Mouse (Mus musculus): ENCODE measurements around the gene Hoxb8.
A peak's percentile ranks its signal among the peaks of the same experiment; 100 is the strongest.

The Hoxb8 gene

GRCm38 (mm10) chr11:96297968-96298635 lies 16.4 kb downstream of the Hoxb8 start:
- H3K36me3 ChIP-seq (ENCODE audit: control insufficient read depth, insufficient read depth, low read length, poor library complexity, severe bottlenecking) = no peaks in the 10 kb centered on the region
- no peak for DNase-seq (ENCODE audit: low read depth, low spot score)
- H3K27me3 ChIP-seq (ENCODE audit: control insufficient read depth, insufficient read depth, low read length, poor library complexity, severe bottlenecking) = peaks cover 5% of the 10 kb centered on the region; the same call in 1 of the 2 replicates

- Histone ChIP-seq H3K27me3 (ENCODE audit: control insufficient read depth, insufficient read depth, low read length, poor library complexity, severe bottlenecking) (peaks cover 2% of the 10 kb centered on the region; the same call in 1 of the 2 replicates), H3K36me3 (ENCODE audit: control insufficient read depth, insufficient read depth, low read length, poor library complexity, severe bottlenecking) (no peaks in the 10 kb centered on the region)
- no peak for DNase-seq (ENCODE audit: low read depth, low spot score)
These were observed 17.4 kb downstream of the Hoxb8 start for GRCm38 (mm10) chr11:96298895-96299667.

DNA sequence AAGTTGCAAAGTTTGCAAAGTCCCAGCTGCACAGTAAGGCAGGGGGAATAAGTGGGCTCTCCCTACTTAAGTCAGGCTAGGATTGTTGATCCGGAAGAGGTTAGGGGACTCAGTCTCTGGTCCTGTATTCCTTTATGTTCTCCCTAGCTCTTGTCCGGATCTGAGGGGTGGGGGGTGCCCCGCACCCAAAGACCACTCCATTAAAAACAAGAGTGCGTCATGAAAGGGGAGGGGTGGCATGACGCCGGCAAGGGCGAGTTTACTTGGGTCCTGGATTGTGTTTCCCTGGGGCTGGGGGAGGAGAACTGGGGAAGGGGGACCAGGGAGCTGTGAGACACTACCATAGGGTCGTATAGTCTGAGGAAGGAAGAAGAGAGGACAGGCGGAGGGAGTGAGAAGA lies 18.1 kb downstream of the Hoxb8 start:
- Histone ChIP-seq H3K27me3 (ENCODE audit: control insufficient read depth, insufficient read depth, low read length, poor library complexity, severe bottlenecking) (peaks cover 2% of the 10 kb centered on the region; the same call in 1 of the 2 replicates), H3K36me3 (ENCODE audit: control insufficient read depth, insufficient read depth, low read length, poor library complexity, severe bottlenecking) (no peaks in the 10 kb centered on the region)
- DNase-seq (ENCODE audit: low read depth, low spot score) = no peak

DNA sequence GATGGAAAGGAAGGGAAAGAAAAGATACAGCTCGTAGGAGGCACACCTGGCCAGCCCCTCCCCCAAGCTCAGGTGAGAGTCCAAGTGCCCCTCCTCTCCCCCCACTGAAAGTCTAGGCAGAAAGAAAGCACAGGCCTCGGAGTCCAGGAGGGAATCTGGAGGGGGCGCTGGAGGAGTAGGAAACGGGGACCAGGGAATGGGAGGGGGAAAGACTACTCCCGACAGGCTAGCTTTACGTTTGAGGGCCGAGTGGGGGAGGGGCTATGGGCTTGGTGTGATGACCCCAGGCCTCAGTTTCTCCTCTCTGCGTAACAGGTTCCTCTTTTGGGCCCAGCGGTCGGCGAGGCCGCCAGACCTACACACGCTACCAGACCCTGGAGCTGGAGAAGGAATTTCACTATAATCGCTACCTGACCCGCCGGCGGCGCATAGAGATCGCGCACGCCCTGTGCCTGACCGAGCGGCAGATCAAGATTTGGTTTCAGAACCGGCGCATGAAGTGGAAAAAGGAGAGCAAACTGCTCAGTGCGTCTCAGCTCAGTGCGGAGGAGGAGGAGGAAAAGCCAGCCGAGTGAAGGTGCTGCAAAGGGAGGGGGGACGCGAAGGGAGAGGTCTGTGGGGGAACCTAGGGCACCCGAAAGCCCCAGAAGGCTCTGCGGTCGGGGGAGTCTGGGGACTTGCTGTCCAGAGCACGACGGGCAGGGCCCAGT lies 18.8 kb downstream of the Hoxb8 start:
- H3K36me3 ChIP-seq (ENCODE audit: control insufficient read depth, insufficient read depth, low read length, poor library complexity, severe bottlenecking) = no peaks in the 10 kb centered on the region
- H3K27me3 ChIP-seq (ENCODE audit: control insufficient read depth, insufficient read depth, low read length, poor library complexity, severe bottlenecking) = peaks cover 2% of the 10 kb centered on the region; the same call in 1 of the 2 replicates
- no peak for DNase-seq (ENCODE audit: low read depth, low spot score)

- no peak for DNase-seq (ENCODE audit: low read depth, low spot score)
- no peaks in the 10 kb centered on the region for H3K36me3 ChIP-seq (ENCODE audit: control insufficient read depth, insufficient read depth, low read length, poor library complexity, severe bottlenecking)
- H3K27me3 ChIP-seq (ENCODE audit: control insufficient read depth, insufficient read depth, low read length, poor library complexity, severe bottlenecking) = peaks cover 2% of the 10 kb centered on the region; the same call in 1 of the 2 replicates
These were observed 19.3 kb downstream of the Hoxb8 start for GRCm38 (mm10) chr11:96301064-96301431.

DNA sequence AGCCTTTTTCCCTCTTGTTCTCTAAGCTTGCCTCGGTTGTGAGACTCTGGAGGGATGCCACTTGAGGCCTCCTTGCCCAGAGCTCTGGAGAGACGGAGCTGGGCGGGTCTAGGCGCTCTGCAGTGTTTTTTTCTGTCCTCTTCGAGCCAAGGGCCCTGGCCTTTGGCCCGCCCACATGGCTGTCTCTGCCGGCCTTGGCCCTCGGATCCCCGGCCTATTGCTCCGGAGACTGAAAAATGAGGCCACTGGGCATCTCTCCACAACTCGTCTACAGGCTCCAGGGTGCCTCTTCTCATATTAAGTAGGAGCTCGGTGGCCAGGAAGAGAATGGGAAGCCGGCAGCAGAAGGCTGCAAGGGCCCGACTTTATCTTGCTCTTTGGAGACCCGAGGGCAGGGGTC lies 20.1 kb downstream of the Hoxb8 start:
- Histone ChIP-seq H3K27me3 (ENCODE audit: control insufficient read depth, insufficient read depth, low read length, poor library complexity, severe bottlenecking) (peaks cover 2% of the 10 kb centered on the region; the same call in 1 of the 2 replicates), H3K36me3 (ENCODE audit: control insufficient read depth, insufficient read depth, low read length, poor library complexity, severe bottlenecking) (no peaks in the 10 kb centered on the region)
- no peak for DNase-seq (ENCODE audit: low read depth, low spot score)

- H3K36me3 ChIP-seq (ENCODE audit: control insufficient read depth, insufficient read depth, low read length, poor library complexity, severe bottlenecking) = no peaks in the 10 kb centered on the region
- H3K27me3 ChIP-seq (ENCODE audit: control insufficient read depth, insufficient read depth, low read length, poor library complexity, severe bottlenecking) = peaks cover 2% of the 10 kb centered on the region; the same call in 1 of the 2 replicates
- no peak for DNase-seq (ENCODE audit: low read depth, low spot score)
These were observed 20.9 kb downstream of the Hoxb8 start for GRCm38 (mm10) chr11:96302381-96303150.

GRCm38 (mm10) chr11:96303151-96304099 lies 21.7 kb downstream of the Hoxb8 start, which contains the start of gene Hoxb5:
Gene Hoxb5 (plus strand): TSS chr11:96303336.
- peak; percentile 71 for DNase-seq (ENCODE audit: low read depth, low spot score)
- H3K36me3 ChIP-seq (ENCODE audit: control insufficient read depth, insufficient read depth, low read length, poor library complexity, severe bottlenecking) = no peaks in the 10 kb centered on the region
- peaks cover 2% of the 10 kb centered on the region; the same call in 1 of the 2 replicates for H3K27me3 ChIP-seq (ENCODE audit: control insufficient read depth, insufficient read depth, low read length, poor library complexity, severe bottlenecking)

- DNase-seq (ENCODE audit: low read depth, low spot score) = no peak
- H3K27me3 ChIP-seq (ENCODE audit: control insufficient read depth, insufficient read depth, low read length, poor library complexity, severe bottlenecking) = peaks cover 2% of the 10 kb centered on the region; the same call in 1 of the 2 replicates
- no peaks in the 10 kb centered on the region for H3K36me3 ChIP-seq (ENCODE audit: control insufficient read depth, insufficient read depth, low read length, poor library complexity, severe bottlenecking)
These were observed 22.9 kb downstream of the Hoxb8 start for GRCm38 (mm10) chr11:96304381-96305195.

DNA sequence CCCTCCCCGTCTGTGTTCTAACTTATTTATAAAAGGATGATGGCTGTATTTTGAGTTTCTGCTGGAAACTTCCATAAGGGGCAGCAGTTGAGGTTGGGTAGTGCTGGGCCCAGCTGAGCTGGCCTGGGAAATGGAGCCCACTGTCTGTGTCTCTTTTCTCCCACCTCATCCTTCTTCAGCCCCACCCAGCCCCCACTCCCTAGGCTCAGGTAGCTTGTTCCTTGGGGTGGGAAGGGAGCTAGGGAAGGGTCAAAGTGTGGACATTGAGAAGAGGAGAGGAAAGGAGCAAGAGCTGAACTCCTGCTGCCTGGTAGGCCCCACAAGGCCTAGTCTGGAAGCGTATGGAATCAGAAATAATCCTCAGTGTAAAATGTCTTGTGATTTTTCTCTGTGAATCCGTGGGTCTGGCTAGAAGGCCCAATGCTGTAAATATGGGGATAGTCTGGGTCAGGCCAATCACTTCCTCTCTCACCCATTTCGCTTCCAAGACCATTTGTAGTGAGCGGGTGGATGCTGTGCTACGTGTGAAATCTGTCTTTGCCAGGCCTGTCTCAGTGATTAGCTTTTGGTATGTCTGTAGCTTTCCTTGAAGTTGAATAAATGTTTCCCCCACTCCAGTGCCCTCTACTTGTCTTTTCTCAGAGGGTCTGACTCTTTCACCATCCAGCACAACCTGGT lies 23.9 kb downstream of the Hoxb8 start:
- no peak for DNase-seq (ENCODE audit: low read depth, low spot score)
- H3K36me3 ChIP-seq (ENCODE audit: control insufficient read depth, insufficient read depth, low read length, poor library complexity, severe bottlenecking) = no peaks in the 10 kb centered on the region
- H3K27me3 ChIP-seq (ENCODE audit: control insufficient read depth, insufficient read depth, low read length, poor library complexity, severe bottlenecking) = no peaks in the 10 kb centered on the region; the same call in 1 of the 2 replicates

DNA sequence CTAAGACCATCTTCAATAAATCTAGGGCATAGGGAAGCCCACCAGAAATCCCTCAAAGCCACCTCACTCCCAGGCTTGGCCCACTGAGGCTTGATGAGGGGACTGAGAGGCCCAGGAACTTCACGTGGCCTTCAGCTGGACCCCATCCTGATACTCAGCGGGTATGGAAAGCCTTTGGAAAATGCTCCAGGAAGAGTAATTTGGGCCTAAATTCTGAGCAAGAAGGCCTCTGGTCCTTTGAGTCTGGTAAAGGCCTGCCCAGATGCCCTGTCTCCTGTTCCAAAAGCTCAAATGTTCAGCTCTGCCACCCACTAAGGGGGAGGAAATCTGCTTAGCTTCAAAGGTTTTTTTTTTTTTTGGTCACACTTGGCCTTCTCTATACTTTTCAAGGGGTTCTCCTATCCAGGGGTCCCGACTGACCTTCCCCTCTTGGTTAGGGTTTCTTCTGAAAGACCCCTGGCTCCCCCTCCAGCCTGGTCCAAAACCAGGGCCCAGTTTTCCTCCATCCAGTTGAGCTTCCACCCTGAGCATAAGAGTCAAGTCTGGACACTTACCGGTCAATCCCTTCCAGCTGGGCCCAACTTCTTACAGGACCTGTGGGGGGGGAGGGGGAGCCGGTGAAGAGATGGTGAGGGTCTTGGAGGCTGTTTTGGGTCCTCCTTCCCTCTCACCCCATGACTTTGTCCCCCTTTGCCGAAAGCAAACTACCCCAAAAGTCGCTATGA lies 24.6 kb downstream of the Hoxb8 start:
- no peaks in the 10 kb centered on the region for H3K27me3 ChIP-seq (ENCODE audit: control insufficient read depth, insufficient read depth, low read length, poor library complexity, severe bottlenecking)
- no peak for DNase-seq (ENCODE audit: low read depth, low spot score)
- no peaks in the 10 kb centered on the region for H3K36me3 ChIP-seq (ENCODE audit: control insufficient read depth, insufficient read depth, low read length, poor library complexity, severe bottlenecking)

- H3K27me3 ChIP-seq (ENCODE audit: control insufficient read depth, insufficient read depth, low read length, poor library complexity, severe bottlenecking) = no peaks in the 10 kb centered on the region
- DNase-seq (ENCODE audit: low read depth, low spot score) = no peak
- no peaks in the 10 kb centered on the region for H3K36me3 ChIP-seq (ENCODE audit: control insufficient read depth, insufficient read depth, low read length, poor library complexity, severe bottlenecking)
These were observed 25.2 kb downstream of the Hoxb8 start for GRCm38 (mm10) chr11:96306908-96307269.

Measured in splenic B cell, adult 2 months (primary cell).